Mouse (Mus musculus) cerebellum, adult 9-11 months (tissue): Measurements from ENCODE around the gene Uqcc2.

Experiments used
- DNase-seq: peaks from one replicate; pipeline ENCODE4 v3.0.0; 2022

Uqcc2 gene

DNA sequence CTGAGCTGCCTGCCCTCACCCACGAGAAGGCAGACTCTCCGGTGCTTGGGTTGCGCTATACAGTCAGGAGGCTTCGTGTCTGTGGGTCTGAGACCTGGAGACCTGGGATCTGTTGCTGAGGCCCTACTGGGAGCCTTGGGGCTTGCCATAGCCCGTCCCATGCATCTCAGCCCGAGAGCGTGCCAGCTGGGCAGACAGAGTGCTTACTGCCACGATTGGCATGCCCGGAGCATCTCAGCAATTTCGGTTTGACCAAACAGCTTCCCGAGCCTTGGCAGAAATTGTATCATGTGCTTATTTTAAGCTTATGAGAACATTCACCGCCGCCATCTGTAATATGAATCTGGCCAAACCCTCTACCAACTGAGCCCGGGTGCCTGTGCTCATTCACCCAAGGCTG lies 20.5 kb upstream of the Uqcc2 start:
- DNase-seq: peak; percentile 82

DNA sequence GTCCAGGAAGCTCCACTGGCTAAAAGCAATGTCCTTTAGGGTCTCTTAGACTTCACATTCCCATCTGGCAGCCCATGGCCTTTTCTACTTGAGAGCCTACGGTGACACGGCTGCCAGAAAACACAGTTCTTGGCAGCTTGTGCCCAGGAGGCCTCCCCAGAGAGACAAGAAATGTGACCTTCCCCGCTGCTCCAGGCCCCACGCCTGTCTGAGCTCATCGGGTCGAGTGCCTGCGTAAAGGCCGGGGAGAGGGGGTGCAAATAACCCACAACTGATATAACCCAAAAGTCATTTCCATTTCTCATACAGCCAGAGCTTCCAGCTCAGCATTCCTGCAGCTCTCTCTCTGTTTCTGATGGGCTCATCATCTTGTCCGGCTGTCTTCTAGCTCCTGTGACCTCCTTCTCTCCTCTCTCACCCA lies 20.1 kb upstream of the Uqcc2 start:
- peak; percentile 58 for DNase-seq

DNA sequence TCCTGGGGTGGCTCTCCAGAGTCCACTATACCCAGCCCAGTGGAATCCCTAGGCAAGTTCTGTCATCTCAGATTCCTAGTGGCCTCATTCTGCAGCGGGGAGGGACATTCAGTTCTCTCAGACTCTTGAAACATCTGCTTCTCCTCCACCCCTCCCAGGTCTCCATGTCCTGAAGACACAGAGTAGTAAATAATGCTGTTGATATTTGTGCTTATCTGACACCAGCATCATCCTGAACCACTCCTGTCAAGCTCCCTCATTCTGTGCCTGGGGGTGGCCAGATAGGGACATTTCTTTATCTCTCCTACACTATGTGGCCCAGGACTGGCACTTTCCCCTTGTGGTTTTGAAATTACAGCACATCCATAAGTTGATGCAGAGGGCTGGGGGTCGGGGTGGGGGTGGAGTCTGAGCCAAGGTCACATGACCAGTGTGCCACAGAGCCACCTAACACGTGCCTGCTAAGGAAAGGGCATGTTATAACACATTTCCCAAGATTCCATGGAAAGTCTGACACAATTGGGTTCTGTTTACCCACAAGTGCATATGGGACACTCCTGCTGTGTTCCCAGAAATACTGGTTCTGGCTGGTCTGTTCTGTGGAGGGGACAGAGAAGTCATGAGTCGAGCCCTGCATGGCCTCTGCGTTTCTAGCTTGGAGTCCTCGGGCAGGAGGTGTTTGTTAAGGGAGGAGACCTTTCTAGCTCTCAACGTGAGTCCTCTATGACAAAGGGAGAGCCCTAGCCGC lies 19.4 kb upstream of the Uqcc2 start:
- DNase-seq: no peak

DNA sequence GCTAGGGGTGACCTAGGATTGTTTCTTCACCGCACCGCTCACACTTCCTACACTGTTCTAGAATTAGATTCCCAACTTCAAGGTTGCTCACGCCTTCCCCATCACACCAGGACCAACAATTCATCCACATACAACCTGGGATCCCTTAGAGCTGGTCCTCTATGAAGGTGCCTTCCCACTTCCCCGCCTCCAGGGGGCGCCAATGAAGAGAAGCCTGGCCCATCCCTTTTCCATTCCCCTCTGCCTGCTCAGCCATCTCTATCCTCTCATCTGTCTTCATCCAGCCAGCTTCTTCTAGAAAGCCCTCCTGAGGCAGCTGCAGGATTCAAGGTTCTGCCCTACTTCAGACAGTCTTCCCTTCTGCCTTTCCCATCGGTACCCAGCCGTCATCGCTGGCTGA lies 17.7 kb upstream of the Uqcc2 start:
- DNase-seq: peak; percentile 45

DNA sequence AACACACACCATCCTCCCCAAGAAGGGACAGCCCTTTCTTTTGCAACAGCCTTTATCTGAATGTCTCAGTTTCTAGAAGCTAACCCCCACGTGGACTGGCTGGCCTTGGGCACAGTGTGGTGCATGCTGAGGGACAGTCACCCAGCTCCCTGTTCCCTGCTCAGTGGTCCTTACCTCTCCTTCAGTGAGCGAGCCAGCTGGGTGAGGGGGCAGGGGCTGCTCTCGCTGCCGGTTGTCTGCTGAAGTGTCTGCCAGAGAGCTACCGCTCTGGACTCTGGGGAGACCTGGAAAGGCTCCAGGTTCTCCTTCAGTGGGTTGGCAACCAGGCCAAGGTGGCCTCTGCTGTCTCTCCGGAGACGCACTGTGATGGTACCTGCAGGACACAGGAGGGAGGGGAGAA lies 17.2 kb upstream of the Uqcc2 start:
- no peak for DNase-seq

DNA sequence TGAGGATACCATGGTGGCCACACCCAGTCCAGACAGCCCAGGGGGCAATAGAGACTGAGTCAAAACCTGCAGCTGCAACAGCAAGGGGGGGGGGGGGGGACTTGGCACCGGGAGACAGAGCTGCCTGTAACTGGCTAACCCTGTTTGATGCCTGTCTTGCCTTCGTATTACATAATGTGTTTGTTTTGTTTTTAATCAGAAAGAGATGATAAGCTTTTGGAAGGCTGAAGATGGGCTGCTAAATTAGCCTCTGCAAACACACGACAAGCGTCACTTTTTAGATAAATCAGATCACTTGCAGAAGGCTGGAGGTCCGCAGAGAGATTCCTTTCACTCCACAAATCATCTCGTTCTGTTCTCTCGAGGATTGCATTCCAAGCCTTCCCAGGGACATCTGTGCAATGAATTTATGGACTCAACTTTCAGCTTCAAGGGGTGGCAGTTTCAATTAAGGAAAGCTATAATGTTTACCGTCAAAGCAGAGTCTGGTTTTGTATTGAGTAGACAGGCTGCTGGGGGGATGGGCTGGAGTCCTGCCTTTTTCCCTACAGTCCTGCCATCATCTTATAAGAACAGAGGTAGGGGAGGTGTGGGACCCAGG lies 12.7 kb upstream of the Uqcc2 start:
- DNase-seq: no peak

DNA sequence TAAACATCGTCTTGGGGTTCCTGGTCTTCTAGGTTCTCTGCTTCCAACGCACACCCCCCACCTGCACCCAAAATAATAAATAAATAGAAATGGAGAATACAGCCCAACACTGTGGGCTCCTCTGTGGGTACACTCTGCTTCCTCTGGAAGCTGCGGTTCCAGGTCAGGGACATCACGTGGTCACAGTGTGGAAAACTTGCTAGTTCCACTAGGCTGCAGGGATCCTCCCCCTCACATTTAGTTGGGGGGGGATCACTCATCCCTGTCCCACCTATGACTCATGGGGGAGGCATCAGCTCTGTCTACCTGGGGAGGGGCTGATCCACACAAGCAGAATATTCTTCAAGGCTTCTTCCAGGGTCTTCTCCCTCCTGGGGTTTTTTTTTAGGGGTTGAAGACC lies 10.4 kb upstream of the Uqcc2 start:
- no peak for DNase-seq

DNA sequence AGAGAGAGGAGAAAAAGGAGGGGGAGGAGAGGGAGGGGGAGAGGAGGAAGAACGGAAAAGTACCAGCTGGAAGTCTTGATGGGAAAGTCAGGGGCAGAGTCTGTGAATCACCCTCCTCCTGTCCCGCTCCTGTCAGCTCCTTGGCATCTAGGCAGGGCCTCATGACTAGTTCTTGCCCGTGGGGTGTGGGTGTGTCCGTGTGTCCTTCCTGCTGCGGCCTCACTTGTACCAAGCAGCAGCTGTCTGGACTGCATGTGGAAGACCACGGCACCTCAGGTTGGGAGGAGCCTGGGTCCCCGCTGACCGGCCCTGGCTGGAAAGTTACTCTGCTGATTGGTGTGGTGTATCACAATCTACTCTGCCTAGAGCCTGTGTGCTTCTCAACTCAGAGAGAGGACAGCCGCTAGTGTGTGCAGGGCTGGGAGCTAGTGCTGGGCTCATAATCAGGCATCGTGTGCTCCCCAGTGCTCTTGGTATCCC lies 8.3 kb upstream of the Uqcc2 start:
- no peak for DNase-seq

DNA sequence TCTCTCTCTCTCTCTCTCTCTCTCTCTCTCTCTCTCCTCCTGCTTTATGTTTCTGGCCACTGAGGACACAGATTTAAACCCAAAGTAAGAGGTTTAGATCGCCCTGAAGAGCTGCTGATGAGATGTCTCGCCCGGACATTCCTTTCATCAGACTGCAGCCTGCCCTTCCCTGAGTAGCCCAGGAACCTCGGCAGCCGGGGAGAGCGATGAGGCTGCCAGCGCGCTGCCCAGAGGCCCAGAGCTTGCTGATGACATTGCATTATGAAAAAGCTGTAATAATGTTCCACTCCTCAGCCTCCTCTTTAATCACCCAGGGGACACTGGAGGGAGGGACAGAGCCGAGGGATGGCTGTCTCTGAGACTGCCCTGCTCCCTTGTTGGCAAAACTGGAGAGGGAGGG lies 6.5 kb upstream of the Uqcc2 start:
- no peak for DNase-seq

DNA sequence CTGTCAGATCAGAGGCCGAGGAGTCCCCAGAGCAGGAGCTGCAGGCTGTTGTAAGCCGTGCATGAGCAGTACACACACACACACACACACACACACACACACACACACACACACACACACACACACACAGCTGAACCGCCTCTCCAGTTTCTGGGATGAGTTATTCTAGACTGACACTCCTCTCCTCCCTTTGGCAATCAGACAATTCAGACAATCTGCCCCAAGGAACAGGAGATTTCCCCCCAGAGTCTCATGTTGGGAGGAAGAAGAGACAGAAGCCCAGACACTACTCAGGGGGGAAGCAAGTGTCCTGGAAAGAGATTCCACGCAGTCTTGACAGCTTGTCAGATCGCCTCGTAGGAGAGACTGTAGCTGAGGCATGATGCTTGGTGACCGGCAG lies 5.6 kb upstream of the Uqcc2 start:
- no peak for DNase-seq

DNA sequence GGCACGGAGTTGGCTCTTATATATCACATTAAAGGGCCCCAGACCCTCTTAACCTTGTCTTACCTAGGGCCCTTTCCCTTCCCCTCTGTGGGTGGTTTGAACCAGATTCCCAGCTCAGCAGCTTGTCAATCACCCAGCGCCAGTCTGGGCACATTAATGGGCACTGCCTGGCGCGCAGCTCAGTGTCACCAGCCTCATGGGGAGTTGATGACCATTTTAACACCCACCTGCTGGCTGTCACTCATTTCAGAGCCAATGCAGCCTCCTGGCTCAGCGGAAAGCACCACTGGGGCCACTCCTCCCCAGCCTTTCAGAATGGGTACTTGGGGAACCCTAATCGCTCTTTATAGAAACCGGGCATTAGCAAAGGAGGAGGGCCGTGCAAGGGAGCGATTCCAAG lies 4.7 kb upstream of the Uqcc2 start:
- no peak for DNase-seq

DNA sequence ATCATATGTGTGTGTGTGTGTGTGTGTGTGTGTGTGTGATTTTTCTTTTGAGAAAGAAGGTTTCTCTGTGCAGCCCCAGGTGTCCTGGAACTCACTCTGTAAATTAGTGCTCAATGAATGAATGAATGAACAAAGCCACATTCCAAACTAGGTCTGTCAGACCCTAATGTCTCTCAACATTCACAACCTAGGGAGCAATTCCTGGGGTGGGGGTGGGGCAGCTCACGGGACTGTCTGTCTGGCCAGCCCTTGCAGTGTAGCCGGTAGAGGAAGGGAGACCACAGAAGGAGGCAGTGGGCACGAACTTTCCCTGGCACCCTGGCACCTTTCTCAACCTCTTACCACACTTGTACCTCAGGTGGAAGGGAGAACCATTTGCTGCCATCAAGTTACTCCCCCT lies 999 bp upstream of the Uqcc2 start:
- no peak for DNase-seq

DNA sequence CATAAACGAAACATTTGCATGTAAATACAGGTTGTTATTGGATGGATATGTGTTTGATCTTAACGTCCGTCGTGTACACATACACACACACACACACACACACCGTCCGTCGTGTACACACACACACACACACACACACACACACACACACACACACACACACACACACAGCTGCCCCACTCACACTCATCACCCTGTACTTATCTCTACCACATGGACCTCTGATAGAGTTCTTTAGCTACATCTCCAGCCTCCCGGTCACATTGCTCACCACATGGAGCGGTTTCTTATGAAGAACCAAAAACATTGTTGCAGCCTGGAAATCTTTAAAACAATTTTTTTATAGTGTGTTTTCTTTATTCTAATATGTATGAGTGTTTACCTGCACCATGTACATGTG lies 471 bp upstream of the Uqcc2 start:
- no peak for DNase-seq

DNA sequence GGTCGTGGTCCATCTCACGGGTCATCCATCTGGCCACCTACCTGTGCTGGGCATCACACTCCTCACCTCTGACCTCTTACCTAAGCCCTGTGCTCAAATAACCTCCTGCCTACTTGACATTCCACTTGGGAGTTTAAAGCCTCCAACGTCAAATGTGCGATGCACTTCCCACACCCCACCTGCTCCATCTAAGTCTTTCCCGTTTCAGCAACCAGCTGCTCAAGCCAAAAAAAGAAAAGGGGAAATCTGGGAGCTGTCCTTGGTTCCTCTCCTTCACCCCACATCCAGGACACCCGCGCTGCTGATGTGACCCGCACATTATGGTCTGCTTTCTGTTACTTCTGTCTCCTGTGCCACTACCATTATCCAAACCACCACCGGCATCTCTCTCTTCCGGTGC lies 1.5 kb downstream of the Uqcc2 start:
- DNase-seq: no peak

DNA sequence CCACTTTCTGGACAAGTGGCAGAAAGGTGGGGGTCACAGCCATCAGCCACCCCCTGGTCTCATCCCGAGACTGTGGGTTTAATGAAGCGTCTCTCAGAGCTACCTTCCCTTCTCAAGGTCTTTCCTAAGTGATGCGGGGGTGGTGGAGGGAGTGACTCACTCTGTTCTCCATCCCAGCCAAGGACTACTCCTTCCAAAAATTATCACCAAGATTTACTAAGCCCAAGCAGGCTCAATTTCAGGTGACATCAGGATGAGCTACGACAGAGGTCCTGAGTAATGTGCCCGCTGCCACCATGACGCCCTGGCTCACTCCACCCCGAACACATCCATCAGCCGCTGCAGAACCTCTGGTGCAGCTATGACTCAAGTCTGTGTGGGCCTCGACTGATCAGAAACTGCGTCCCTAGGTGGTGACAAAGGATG lies 2.5 kb downstream of the Uqcc2 start:
- DNase-seq: no peak

DNA sequence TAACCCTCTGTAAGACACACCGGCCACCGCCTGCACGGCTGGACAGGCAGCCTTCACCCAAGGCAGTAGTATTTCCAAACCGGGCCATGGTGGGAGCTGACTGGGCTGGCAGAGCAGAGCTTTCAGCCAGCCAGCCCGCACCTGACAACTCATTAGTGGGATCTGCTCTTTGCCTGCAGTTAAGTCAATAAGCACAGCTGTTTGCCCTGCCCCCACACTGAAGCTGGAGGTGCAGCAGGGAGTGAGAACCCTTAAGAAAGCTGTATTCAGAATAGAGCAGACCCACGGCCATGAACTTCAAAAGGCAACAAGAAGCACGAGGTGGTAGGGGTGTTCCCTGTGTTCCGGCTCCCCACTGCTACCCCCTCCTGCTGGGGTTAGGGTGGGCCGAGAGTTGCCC lies 3.5 kb downstream of the Uqcc2 start:
- no peak for DNase-seq

DNA sequence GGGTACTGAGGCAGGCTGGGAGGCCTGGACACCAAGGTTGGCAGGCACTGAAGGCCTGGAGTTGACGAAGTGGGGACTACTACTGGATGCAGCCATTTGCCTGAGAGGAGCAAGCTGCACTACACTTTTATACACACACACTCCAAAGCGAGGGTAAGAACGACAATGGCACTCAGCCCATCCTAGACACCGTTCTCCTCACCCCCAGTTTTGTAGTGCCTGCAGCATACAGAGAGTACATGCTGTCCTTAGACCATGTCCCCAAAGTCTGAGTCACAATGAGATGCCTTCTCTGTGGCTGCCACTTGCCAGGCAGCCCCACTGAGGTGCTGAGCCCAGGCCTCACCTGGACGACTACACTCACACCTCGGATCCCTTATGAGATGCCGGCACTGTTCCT lies 3.9 kb downstream of the Uqcc2 start:
- no peak for DNase-seq

DNA sequence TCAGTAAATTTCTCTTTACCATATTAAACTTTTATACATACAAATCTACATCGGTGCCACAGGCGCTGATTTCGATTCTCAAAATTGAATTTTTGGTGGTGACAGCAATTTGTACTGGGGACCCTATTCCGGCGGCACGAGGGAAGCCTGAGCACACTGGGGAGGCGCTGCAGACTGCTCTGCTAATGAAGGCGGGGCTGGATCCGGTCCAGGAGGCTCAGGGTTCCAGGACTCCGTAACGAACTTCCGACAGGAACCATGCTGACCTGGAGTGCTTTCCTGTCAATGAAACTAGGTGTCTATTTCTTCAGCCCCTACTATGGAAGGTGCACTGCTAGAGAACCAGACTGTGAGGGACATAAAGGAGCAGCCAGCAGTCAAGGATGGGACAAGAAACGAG lies 4.4 kb downstream of the Uqcc2 start:
- peak; percentile 50 for DNase-seq

DNA sequence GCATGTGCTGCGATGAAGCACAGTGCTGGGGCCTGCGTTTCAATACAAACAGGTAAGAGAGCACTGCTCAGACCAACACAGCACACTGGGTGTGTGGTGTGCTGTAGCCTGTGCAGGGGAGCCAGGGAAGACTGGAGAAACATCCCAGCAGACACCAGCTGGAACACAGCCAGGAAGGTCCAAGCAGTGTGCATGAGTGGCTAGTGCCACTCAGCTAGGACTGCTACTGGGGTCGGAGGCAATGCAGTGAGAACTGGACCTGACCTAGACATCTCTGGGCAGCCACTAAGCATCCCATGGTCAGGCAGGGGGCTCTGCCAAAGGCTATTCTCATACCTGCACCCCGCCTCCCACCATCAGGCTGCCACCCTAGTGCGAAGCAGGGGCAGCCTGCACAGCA lies 5.5 kb downstream of the Uqcc2 start:
- DNase-seq: no peak

DNA sequence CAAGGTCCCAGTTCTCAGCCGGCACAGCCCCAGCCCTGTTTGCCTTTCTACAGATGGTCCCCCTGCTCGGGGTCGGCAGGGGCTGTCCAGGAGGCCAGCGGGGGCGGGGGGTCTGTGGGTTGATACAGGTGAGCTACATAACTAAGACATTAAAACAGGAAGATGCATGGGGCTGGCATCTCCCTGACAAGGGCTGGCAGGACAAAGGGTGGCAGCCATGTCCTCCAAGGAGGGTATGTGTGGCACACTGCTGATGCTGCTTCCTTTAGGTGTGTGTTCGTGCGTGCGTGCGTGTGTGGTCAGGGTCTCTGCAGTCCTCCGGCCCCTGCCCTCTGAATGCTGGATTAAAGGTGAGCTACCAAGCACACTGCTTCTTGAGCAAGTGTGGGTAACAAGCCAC lies 6.7 kb downstream of the Uqcc2 start:
- no peak for DNase-seq

DNA sequence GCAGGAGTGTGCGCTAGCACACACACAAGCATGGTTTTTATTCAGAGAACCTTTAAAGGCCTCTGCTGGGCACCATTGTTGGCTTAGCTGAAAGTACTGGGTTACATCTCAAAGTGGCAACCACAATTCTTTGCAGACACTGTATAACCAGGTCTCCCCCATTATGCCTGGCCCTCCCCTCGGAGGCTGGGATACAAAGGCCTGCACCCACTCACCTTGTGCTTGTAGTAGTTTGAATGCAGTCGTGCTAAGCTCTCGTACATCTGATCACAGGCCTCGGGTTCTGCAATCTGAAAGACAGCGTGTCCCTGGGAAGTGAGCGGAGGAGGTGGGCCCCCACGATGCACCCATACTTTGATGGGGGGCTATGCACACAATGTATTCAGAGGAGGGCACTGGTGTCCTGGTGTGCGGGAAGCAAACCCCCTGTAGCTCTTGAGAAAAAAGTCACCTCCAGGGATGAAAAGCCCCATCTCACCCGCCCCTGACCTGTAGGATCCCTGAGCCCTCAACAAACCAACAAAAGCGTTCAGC lies 8.0 kb downstream of the Uqcc2 start:
- DNase-seq: no peak

DNA sequence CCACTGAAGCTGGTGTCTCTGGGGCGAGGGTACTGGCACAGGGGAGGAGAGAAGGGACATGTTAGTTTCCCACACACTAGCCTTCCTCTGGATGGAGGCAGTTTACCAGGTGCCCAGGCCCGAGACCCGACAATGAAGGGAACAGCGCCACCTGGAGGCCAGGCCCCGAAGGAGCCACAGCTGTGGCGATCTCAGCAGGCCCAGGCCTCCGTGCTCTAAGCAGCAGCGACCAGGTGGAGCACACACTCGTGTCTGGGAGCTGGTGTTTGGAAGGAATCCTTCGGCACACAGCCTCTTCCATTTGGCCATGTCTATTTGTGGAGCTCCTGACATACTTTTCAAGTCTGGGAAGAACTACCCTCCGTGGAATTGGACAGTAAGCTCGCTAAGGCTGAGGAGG lies 8.5 kb downstream of the Uqcc2 start:
- DNase-seq: peak; percentile 82

DNA sequence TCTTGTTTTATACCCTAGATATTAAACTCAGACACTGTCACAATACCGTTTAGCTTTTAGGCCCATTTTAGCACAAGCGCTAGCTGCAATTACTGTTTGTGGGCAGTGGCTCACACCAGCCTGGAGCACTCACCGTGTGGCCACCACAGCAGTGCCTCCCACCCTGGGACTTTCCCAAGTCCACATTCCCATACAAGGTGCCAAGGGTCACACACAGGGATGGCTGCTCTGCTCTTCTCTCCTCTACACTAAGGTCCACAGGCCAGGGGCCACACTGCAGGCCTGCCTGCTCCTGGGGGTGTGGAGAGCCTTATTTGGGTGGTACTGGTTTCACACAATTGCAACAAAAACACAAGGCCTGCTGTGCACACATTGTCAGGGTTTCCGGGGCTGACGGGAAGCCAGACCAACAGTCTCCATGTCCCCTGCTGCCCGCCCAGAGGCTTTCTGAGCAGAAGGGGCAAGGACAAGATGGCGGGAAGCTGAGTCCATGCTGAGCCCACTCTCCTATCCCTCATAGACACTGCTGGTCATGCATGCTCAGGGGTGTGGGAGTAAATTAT lies 9.8 kb downstream of the Uqcc2 start:
- no peak for DNase-seq

DNA sequence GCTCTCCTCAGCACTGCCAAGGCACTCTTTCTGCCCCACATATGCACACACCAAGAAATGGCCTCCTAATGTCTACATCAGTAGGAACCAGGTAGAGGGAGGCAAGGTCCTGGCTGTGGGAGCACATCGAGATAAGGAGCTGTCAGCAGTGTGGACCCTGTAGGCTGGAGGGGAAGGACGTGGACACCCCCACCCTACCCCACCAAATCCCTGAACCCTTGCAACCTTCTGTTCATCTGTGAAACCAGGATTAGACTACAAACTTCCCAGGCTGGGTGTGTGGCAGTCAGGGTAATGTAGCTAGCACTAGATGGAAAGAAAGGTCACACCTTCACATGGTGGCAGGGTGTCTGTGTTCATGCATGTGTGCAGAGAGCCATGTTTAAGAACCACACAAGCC lies 10.6 kb downstream of the Uqcc2 start:
- DNase-seq: no peak
